Mouse (Mus musculus) liver, embryonic 11.5 days (tissue): Measurements from ENCODE around the gene Ripor3. TPM values are rescaled to one million over a fixed set of nuclear protein-coding genes. Genes with fewer than 3 reads are reported as not detected.

Source experiments
- ATAC-seq: fragments of 200-750 bp; cut with Nextera tagmentation; replicated peaks from 2 replicates; pipeline ENCODE4 v1.8.0; 2017; ENCODE audit warnings: moderate number of reproducible peaks, mild to moderate bottlenecking, moderate TSS enrichment, moderate library complexity; ENCODE audit not compliant: low FRiP score
- DNase-seq: peaks from one replicate; pipeline ENCODE4 v3.0.0-alpha.2; 2017; ENCODE audit warnings: low spot score
- H3K27ac ChIP-seq: fragments of 300-500 bp; sonication (generic); 2 replicates; pipeline ENCODE4 v1.5.1; 2014; ENCODE audit warnings: mild to moderate bottlenecking, low read depth, low read length, control low read depth
- H3K27me3 ChIP-seq: fragments of 300-500 bp; sonication (generic); replicated peaks from 2 replicates; pipeline ENCODE4 v1.6.1; 2014; ENCODE audit warnings: low read length, mixed read lengths; ENCODE audit not compliant: control insufficient read depth, insufficient read depth
- H3K36me3 ChIP-seq: fragments of 300-500 bp; sonication (generic); 2 replicates; pipeline ENCODE4 v1.6.1; 2014; ENCODE audit warnings: mild to moderate bottlenecking, low read length, moderate library complexity, mixed read lengths; ENCODE audit not compliant: control insufficient read depth, insufficient read depth
- H3K4me1 ChIP-seq: fragments of 300-500 bp; sonication (generic); replicated peaks from 2 replicates; pipeline ENCODE4 v1.6.1; 2014; ENCODE audit warnings: low read length, mixed read lengths; ENCODE audit not compliant: control insufficient read depth, insufficient read depth
- H3K4me2 ChIP-seq: fragments of 300-500 bp; sonication (generic); 2 replicates; pipeline ENCODE4 v1.6.1; 2014; ENCODE audit warnings: mild to moderate bottlenecking, control low read depth, moderate library complexity
- H3K4me3 ChIP-seq: fragments of 300-500 bp; sonication (generic); 2 replicates; pipeline ENCODE4 v1.5.1; 2014; ENCODE audit warnings: low read depth, low read length, control low read depth
- H3K9ac ChIP-seq: fragments of 300-500 bp; sonication (generic); 2 replicates; pipeline ENCODE4 v1.6.1; 2014; ENCODE audit warnings: low read depth, low read length, control low read depth
- H3K9me3 ChIP-seq: fragments of 300-500 bp; sonication (generic); 2 replicates; pipeline ENCODE4 v1.6.1; 2016; ENCODE audit warnings: low read length, inconsistent platforms, mixed read lengths; ENCODE audit not compliant: control insufficient read depth
- WGBS: fragments of 180-500 bp; shearing (Covaris S2); extraction: QIAGEN DNeasy Blood & Tissue Kit; methylation state at CpG from one replicate; pipeline ENCODE4 v1.1.7; 2014; 5-methylcytosine and 5-hydroxymethylcytosine counted together
- polyA plus RNA-seq: library from polyadenylated mRNA; unstranded; fragments of >200 nt; fragmentation: Nextera tagmentation; extraction: Ambion mirVana; gene quantifications from 2 replicates; pipeline ENCODE4 v1.2.1, GENCODE M21; 2014

The Ripor3 gene
- polyA plus RNA-seq, 1 experiment from 2014 or later: 3.1 TPM

DNA sequence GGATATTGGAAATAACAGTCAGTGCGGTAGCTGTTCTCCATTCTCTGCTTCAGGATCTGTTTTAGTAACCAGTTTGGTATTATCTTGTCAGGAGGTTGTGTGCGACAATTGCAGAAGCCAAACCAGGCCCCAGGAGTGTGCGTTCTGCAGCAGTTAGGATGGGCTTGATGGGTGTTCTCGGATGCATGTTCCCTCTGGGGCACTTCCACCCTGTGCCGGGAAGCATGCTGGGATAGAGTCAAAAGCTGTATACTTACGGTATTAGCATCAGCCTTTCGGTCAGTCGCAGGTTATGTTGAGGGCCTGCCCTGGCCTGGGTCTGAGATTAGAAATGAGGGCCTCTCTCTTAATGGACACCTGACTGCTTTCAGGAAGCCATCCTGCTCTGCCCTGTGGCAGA, 49.8 kb downstream of the Ripor3 start:
- Histone ChIP-seq H3K4me3 (no peak overlapping the region), H3K36me3 (peaks cover 8% of the 10 kb centered on the region; the same call in 1 of the 2 replicates), H3K27ac (peak overlapping the region; percentile 25; the same call in 1 of the 2 replicates), H3K9ac (no peak overlapping the region), H3K4me1 (peaks cover 34% of the 10 kb centered on the region), H3K9me3 (no peaks in the 10 kb centered on the region), H3K4me2 (no peak overlapping the region), H3K27me3 (no peaks in the 10 kb centered on the region)
- no peak for ATAC-seq
- DNase-seq: no peak
- WGBS: 81% methylated on average over 8 of the region's 8 CpGs

DNA sequence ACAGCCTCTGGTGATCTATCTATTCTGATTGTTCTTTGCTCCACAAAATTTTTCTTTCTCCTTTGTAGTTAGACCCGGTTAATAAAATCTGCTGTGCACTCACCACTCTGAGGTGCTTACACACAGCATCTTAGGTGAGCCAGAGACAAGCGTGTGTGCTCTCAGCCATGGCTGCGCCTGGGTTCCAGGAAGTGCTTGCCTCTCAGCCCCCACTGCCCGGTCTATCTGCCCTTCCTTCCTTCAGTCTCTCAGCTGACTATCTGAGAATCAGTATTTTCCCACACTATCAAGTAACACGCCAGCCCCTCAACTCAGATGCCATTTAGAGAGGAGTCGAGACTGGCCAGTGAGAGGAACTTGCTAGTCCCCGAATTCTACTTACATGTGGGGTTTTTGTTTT, 50.4 kb downstream of the Ripor3 start:
- Histone ChIP-seq H3K4me3 (no peak overlapping the region), H3K4me2 (peak overlapping the region; percentile 16), H3K9ac (no peak overlapping the region), H3K4me1 (peaks cover 34% of the 10 kb centered on the region), H3K36me3 (peaks cover 6% of the 10 kb centered on the region; the same call in 1 of the 2 replicates), H3K27ac (peak overlapping the region; percentile 57; the same call in 1 of the 2 replicates), H3K9me3 (no peaks in the 10 kb centered on the region), H3K27me3 (no peaks in the 10 kb centered on the region)
- WGBS: 42% methylated on average over 7 of the region's 7 CpGs
- DNase-seq: no peak
- ATAC-seq: 0 out of 2 replicates have a peak, but pooled peaks have one; percentile 24

DNA sequence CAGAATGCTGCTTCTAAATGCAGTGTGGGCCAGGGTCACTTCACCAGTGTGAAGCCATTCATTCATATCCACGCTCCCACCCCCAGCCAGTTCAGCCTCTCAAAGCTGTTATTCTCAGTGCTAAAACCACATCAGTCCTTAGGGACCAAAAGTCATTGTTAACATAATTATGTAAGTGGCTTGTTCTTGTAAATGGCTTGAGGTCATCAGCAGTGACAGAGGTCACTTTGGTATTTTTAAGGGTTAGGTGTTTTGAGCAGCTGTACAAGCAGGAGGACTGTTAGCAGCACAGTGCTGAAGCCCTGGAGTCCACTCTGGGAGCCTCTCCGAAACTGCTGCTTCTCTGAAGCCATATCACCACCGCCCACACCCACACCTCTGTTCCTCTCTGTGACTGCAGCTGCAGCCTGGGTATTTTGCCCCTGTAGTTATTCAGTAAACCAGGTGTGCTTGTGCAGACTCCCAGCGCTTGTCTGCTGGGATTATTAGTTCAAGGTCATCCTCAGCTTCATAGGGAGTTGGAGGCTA, 51.0 kb downstream of the Ripor3 start:
- Histone ChIP-seq H3K4me1 (peaks cover 34% of the 10 kb centered on the region), H3K9ac (peak overlapping the region; percentile 3; the same call in 1 of the 2 replicates), H3K36me3 (0 out of 2 replicates have a peak, but pooled peaks cover under 1% of the 10 kb centered on the region), H3K9me3 (no peaks in the 10 kb centered on the region), H3K4me2 (peak overlapping the region; percentile 16), H3K4me3 (no peak overlapping the region), H3K27me3 (no peaks in the 10 kb centered on the region), H3K27ac (peak overlapping the region; percentile 57)
- WGBS: 60% methylated on average over 4 of the region's 4 CpGs
- ATAC-seq: 0 out of 2 replicates have a peak, but pooled peaks have one; percentile 39
- no peak for DNase-seq

DNA sequence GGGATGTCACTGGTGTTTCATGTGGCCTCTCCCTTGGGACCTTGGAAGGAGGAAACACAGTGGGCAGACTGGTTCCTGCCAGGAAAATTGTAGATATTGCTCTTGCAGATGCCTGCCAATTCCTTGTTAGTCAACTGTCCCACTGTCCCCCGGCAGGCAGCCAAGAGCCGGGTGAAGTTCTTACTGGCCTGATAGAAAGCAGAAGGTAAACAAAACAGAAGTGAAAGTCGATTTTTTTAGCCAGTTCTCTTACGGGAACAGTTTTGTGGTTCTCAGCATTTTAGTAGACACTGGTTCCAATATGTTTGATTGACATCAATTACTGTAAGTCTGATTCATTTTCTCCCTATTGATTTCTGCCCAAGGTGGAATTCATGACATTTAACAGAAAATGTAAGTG, 51.6 kb downstream of the Ripor3 start:
- Histone ChIP-seq H3K4me1 (peaks cover 34% of the 10 kb centered on the region), H3K27ac (no peak overlapping the region), H3K9ac (no peak overlapping the region), H3K4me2 (peak overlapping the region; percentile 16), H3K9me3 (no peaks in the 10 kb centered on the region), H3K27me3 (no peaks in the 10 kb centered on the region), H3K36me3 (no peaks in the 10 kb centered on the region), H3K4me3 (no peak overlapping the region)
- DNase-seq (no peak), ATAC-seq (no peak)
- WGBS: 43% methylated on average over 4 of the region's 4 CpGs

DNA sequence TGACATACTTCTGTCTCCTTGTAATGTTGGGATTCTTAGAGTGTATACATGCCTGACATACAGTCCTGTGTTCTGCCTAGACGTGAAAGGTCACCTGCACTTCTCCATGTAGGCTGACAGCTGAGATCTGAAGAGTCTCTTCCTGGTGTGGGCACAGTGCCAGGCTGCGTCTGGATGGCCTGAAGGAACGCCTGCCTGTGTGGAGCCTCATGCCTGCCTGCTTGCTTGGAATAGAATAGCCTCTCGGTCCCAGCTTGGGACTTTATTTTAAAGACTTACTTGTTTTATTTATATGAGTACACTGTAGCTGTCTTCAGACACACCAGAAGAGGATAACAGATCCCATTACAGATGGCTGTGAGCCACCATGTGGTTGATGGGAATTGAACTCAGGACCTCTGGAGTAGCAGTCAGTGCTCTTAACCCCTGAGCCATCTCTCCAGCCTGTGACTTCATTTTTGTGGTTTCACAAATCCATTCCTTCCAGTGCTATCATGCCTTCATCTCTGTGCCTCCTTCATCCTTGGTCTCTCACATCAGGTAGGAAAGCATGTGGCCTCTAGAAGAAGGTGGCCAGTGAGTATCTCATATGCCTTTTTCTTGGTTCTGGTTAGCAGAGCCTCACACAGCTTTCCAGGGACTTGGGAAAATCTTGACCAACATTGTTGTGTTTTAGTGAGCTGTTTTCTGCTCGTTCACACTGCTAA, 52.2 kb downstream of the Ripor3 start:
- Histone ChIP-seq H3K27ac (no peak overlapping the region), H3K4me1 (peaks cover 34% of the 10 kb centered on the region), H3K27me3 (no peaks in the 10 kb centered on the region), H3K9ac (no peak overlapping the region), H3K4me2 (peak overlapping the region; percentile 13; the same call in 1 of the 2 replicates), H3K36me3 (no peaks in the 10 kb centered on the region), H3K4me3 (no peak overlapping the region), H3K9me3 (no peaks in the 10 kb centered on the region)
- no peak for DNase-seq
- no peak for ATAC-seq
- 81% methylated on average over 5 of the region's 5 CpGs for WGBS

DNA sequence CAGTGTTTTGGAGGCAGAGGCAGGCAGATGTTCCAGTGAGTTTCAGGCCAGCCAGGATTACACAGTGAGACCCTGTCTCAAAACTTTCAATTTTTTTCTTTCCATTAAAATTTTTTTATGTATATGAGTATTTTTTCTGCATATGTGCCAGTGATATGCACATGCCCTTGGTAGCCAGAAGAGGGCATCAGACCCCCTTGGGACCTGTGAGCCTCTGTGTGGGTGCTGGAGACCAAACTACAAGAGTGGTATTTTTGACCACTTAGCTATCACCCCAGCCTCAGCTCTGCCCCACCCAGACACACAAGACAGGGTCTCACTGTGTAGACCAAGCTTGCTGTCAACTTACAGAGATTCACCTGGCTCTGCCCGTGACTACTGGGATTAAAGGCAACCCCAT, 52.9 kb downstream of the Ripor3 start:
- H3K27me3 ChIP-seq: no peaks in the 10 kb centered on the region
- H3K27ac ChIP-seq: no peak overlapping the region
- H3K36me3 ChIP-seq: no peaks in the 10 kb centered on the region
- no peak overlapping the region for H3K4me3 ChIP-seq
- H3K9me3 ChIP-seq: no peaks in the 10 kb centered on the region
- no peak for ATAC-seq
- H3K4me2 ChIP-seq: no peak overlapping the region
- H3K4me1 ChIP-seq: peaks cover 34% of the 10 kb centered on the region
- 87% methylated on average over 1 of the region's 1 CpGs for WGBS
- DNase-seq: no peak
- no peak overlapping the region for H3K9ac ChIP-seq

DNA sequence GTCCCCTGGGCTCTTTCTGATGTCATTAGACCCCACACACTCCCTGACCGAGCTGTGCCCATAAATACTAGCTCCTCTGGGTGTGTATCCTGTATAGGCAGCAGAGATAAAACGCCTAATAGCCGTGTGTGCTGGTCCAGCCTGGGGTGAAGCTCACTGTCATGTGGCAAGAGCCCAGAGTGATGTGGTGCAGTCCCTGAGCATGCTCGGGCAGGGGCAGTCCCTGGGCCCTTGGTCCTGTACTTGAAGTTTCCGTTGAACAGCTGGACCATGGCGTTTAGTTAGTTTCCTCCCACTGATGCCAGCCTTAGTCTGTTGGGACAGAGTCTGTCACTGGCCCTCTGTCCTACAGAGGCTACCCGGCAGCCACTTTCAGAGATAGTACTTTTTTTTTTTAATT, 55.5 kb downstream of the Ripor3 start:
- ATAC-seq (no peak), DNase-seq (no peak)
- Histone ChIP-seq H3K27me3 (no peaks in the 10 kb centered on the region), H3K4me2 (no peak overlapping the region), H3K36me3 (no peaks in the 10 kb centered on the region), H3K4me3 (no peak overlapping the region), H3K27ac (no peak overlapping the region), H3K9me3 (no peaks in the 10 kb centered on the region), H3K4me1 (peaks cover 23% of the 10 kb centered on the region), H3K9ac (no peak overlapping the region)
- WGBS: 67% methylated on average over 7 of the region's 7 CpGs

DNA sequence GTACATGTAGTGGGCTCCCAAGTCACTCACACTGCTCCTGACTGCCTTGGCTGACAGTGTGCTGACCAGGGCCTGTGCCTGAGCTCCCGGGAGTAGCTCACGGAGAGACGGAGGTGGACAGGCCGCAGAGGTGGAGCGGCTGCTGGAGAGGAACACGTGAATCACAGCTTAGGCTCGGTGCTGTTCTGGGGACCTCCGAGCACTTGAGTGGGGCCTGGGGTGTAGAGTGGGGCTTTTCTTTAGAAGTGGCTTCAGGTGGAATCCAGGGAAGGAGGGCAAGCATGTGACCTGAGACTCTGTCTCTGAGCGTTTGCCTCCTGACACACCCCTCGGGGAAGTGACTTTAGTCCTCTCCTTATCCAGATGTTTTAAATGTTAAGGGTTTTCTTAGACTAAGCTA, 56.6 kb downstream of the Ripor3 start:
- ATAC-seq: no peak
- Histone ChIP-seq H3K9me3 (no peaks in the 10 kb centered on the region), H3K4me2 (no peak overlapping the region), H3K27me3 (no peaks in the 10 kb centered on the region), H3K36me3 (no peaks in the 10 kb centered on the region), H3K4me3 (no peak overlapping the region), H3K4me1 (peaks cover 22% of the 10 kb centered on the region), H3K9ac (no peak overlapping the region), H3K27ac (no peak overlapping the region)
- 86% methylated on average over 10 of the region's 10 CpGs for WGBS
- no peak for DNase-seq
